Mouse (Mus musculus) kidney, adult 2 months (tissue): ENCODE measurements at regions not wholly inside any gene's neighbourhood (a gene's known extent, or its start where the extent isn't known, plus 50 kb on each side); places are given as distances from the start of the nearest gene placed in this dataset.

Experiments used
- DNase-seq: peaks from one replicate; pipeline ENCODE4 v3.0.0; 2021
- H3K27ac ChIP-seq: fragments of 200-500 bp; 2 replicates; pipeline ENCODE4 v1.5.1; 2012; ENCODE audit warnings: low read depth, low read length, control low read depth, inconsistent platforms; ENCODE audit not compliant: insufficient read depth
- H3K27me3 ChIP-seq: fragments of 200-500 bp; replicated peaks from 2 replicates; pipeline ENCODE4 v1.6.1; 2012; ENCODE audit warnings: mild to moderate bottlenecking, moderate library complexity, low read length, inconsistent platforms; ENCODE audit not compliant: control insufficient read depth, insufficient read depth
- H3K36me3 ChIP-seq: fragments of 200-500 bp; 2 replicates; pipeline ENCODE4 v1.6.1; 2012; ENCODE audit warnings: mild to moderate bottlenecking, moderate library complexity, low read length, inconsistent platforms; ENCODE audit not compliant: control insufficient read depth, insufficient read depth
- H3K4me1 ChIP-seq: fragments of 200-500 bp; 2 replicates; pipeline ENCODE4 v1.6.1; 2011; ENCODE audit warnings: low read length; ENCODE audit not compliant: control insufficient read depth, insufficient read depth
- H3K4me3 ChIP-seq: fragments of 200-500 bp; 2 replicates; pipeline ENCODE4 v1.5.1; 2011; ENCODE audit warnings: mild to moderate bottlenecking, low read depth, low read length, control low read depth; ENCODE audit not compliant: insufficient read depth
- CTCF ChIP-seq: fragments of 200-500 bp; conservative IDR thresholded peaks from 2 replicates; pipeline ENCODE4 v1.5.1; 2011; ENCODE audit warnings: low read depth, mild to moderate bottlenecking, control low read depth, low read length, moderate library complexity, mixed read lengths; ENCODE audit not compliant: insufficient read depth, insufficient read length
- POLR2A ChIP-seq: fragments of 200-500 bp; IDR thresholded peaks from one replicate; pipeline ENCODE4 v1.6.1; 2011; ENCODE audit warnings: low read depth, low read length, control low read depth
- WGBS: fragments of 180-500 bp; shearing (Covaris S2); methylation state at CpG from one replicate; pipeline ENCODE4 v1.1.7; 2018; 5-methylcytosine and 5-hydroxymethylcytosine counted together

- TF ChIP-seq CTCF (no peak), POLR2A (no peak)
- no peak for DNase-seq
- no peaks in the 10 kb centered on the region for H3K4me1 ChIP-seq
- H3K27ac ChIP-seq = no peak overlapping the region
- H3K36me3 ChIP-seq = no peaks in the 10 kb centered on the region
- whole genome bisulfite sequencing = 96% methylated on average over 5 of the region's 5 CpGs
- H3K4me3 ChIP-seq = no peak overlapping the region
- no peaks in the 10 kb centered on the region for H3K27me3 ChIP-seq
Observed at GRCm38 (mm10) chr3:149045343-149045742, 55.0 kb upstream of the Adgrl2 start.

- H3K4me3 ChIP-seq = no peak overlapping the region
- H3K27ac ChIP-seq = no peak overlapping the region
- no peaks in the 10 kb centered on the region for H3K36me3 ChIP-seq
- no peaks in the 10 kb centered on the region for H3K4me1 ChIP-seq
- 84% methylated on average over 4 of the region's 4 CpGs for WGBS
- no peaks in the 10 kb centered on the region for H3K27me3 ChIP-seq
- DNase-seq = peak; percentile 47
- TF ChIP-seq POLR2A = no peak
- TF ChIP-seq CTCF = no peak
Observed at GRCm38 (mm10) chr3:149043901-149044300, 53.5 kb upstream of the Adgrl2 start.

DNA sequence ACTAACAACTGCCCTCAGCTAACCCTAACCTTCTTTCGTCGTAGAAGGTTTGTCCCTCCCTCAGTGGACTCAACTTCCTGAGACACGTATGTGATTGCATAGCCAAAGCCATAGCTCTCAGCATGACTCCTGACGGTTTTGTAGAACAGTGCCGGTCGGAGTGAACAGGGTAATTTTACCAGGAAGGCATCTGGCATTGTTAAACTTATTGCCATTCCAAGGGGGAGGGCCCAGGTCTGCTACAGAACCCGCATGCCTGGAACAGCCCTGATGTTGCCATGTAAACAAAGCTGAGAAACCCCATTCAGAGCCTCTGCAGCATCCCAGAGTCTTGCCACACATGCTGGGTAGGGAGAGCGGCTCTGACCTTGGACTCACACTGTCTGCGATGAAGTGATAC is 52.2 kb upstream of the Adgrl2 start:
- WGBS = 63% methylated on average over 9 of the region's 9 CpGs
- Histone ChIP-seq H3K4me3 (no peak overlapping the region), H3K27me3 (no peaks in the 10 kb centered on the region), H3K36me3 (no peaks in the 10 kb centered on the region), H3K27ac (no peak overlapping the region), H3K4me1 (no peaks in the 10 kb centered on the region)
- DNase-seq = no peak
- TF ChIP-seq CTCF (no peak), POLR2A (no peak)

- TF ChIP-seq CTCF (no peak), POLR2A (no peak)
- Histone ChIP-seq H3K36me3 (no peaks in the 10 kb centered on the region), H3K4me3 (no peak overlapping the region), H3K4me1 (no peaks in the 10 kb centered on the region), H3K27ac (no peak overlapping the region), H3K27me3 (no peaks in the 10 kb centered on the region)
- no peak for DNase-seq
- 69% methylated on average over 3 of the region's 3 CpGs for whole genome bisulfite sequencing
Observed at GRCm38 (mm10) chr3:149041188-149041587, 50.8 kb upstream of the Adgrl2 start.
